Mouse (Mus musculus) left cerebral cortex, postnatal 14 days (tissue): ENCODE data around the gene Sox5. TPM values are rescaled to one million over a fixed set of nuclear protein-coding genes. Genes with fewer than 3 reads are reported as not detected.

Experiments used
- DNase-seq, 2 experiments: peaks; one replicate each; pipeline ENCODE4 v3.0.0; 2021 to 2022; ENCODE audit warnings: low spot score in 2 of 2, mixed read lengths in 1 of 2
- intact Hi-C: fragments of 180-260 bp; cut with DNase I; formaldehyde crosslinking; loops from one replicate; pipeline ENCODE4 v1.15.1; 2025
- total RNA-seq, 2 experiments: library from RNA; stranded (reverse); gene quantifications; 2 replicates each; pipeline ENCODE4 v1.2.3; 2021

Gene Sox5
- total RNA-seq, 2 experiments from 2014 or later, result 63.8 to 68.3 TPM

DNA sequence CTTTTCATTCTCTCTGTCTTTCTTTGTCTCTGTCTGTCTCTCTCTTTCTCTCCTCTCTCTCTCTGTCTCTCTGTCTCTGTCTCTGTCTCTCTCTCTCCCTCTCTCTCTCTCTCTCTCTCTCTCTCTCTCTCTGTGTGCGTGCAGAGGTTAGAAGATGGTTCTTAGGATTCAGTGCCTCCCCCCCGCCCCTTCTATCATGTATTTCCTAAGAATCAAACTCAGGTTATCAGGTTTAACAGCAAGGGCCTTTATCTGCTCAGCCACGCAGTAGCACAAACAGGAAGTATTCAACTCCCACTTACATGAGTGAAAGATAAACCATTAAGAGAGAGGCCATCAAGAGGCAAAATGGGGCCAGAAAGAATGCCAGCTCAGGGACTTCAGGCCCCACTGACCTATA lies 913.0 kb downstream of the Sox5 start:
- intact Hi-C loops, result no loop called here
- no peak for DNase-seq

DNA sequence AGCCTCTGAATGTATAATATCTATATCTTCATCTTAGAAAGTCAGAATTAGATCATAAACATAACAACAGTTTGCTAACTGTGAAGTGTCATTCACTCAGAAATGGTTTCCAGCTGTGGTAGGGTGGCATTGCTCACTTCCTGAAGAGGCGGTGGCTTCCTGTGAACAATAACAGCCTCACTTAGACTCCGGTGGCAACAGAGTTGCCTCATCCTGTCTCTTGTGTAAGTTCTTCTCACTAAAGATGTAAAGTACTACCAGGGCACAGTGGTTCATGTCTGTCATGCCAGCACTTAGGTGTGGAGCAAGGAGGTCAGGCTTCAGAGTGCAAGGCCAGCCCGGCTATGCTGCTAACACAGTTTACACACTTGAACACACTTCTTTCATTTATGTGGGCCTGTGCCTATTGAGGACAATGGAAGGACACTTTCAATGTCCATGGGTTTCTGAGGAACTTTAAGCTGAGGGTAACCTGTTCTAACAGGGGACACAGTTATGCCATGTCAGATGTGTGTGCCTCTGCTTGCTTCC lies 913.6 kb downstream of the Sox5 start:
- DNase-seq, result no peak
- intact Hi-C loops, result no loop called here

DNA sequence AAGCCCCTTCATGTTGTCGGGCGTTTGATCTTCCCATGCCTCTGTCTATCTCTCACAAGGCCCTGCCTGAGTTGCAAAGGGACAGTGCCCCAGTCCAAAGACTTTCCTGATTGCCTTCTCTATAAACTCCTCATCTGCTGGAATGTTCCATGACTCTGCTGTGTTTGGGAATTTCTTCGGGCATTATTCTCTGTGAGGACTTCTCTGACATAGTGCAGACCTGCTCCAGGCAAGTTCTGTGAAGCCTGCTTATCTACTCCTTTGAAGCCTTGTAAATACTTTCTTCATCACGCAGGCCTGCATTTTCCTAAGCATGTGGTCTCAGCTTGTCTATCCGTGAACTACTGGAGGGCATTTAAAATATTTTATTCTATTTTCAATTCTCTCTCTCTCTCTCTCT lies 914.7 kb downstream of the Sox5 start:
- intact Hi-C loops, result no loop called here

DNA sequence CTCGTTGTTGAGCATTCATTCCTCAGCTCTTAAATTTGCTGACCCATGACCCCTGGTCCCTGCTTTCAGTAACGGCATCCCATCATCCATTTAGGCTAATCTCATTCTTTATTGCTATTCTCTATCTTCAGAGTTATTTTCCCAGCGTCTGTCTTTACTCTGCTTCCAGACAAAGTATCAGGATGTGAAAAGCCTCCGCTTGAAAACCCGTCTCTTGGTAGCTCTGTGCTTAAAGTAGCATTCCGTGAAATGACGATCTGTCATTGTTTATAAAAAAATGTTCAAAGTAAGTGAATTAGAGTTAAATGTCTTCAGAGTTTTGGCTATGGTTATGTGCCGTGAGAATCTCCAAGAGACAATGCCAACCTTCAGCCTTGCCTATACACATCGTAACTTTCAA lies 915.2 kb downstream of the Sox5 start:
- intact Hi-C loops, result no loop called here
- no peak for DNase-seq

More for the DNA sequence above, 914.7 kb downstream of the Sox5 start:
- DNase-seq, result no peak

DNA sequence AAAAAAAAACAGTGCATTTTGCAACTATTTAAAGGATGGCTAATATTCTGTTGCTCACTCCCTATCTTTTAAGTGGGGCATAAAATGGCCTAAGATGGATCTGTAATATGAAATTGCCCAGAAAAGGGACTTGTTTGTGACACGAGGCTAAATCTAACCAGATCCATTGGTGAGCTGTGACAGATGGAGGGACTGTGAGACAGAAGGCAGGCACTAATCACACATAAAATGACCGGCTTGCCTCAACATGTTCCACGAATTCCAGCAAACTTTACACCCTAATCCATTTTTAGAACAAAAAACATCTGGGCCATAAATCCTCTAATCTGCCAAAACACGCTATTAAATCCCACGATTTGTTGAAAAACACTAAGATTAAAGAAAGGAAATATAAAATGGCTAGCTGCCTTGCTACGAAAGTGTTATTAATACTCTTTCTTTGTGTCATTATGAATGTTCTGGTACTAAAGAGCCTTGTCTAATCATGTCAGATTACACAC lies 919.1 kb downstream of the Sox5 start:
- no peak for DNase-seq
- intact Hi-C loops, result no loop called here

DNA sequence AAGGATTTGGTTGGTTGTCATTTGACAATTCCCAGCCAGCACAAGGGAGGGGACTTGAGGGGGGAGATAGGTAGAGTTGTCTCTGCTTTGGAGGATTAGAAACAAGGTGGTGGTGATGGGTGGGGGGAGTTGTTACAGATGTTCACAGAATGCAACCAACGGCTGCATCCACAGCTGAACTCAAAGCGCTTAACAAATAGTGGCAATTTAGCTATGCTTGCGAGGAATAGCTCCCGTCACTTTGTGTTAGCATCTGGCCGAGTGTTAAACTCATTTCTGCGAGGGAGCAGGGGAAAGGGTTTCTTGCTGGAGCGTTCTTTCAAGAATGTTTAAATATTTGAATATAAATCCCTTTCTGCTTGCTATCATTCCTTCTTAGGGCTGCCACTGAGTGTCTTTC lies 921.7 kb downstream of the Sox5 start:
- intact Hi-C loops, result no loop called here
- no peak for DNase-seq

DNA sequence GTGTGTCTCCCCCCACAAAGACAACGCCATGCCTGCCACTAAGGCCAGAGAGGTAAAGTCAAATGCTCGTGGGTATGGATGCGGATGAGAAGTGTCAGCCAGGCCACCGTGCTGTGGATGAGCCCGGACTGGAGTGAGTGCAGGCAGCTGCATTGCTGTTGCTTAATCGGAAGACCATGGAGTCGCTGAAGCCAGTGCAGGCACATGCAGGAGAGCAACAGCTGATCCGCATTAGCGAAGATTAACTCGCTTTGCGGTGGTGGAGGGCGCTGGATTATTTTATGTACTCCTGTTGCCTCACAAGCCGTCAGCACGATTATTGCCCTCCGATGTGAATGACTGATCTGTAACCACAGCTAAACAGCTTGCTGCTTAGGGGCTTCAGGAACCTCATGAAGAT lies 922.2 kb downstream of the Sox5 start:
- no peak for DNase-seq
- intact Hi-C loops, result no loop called here

DNA sequence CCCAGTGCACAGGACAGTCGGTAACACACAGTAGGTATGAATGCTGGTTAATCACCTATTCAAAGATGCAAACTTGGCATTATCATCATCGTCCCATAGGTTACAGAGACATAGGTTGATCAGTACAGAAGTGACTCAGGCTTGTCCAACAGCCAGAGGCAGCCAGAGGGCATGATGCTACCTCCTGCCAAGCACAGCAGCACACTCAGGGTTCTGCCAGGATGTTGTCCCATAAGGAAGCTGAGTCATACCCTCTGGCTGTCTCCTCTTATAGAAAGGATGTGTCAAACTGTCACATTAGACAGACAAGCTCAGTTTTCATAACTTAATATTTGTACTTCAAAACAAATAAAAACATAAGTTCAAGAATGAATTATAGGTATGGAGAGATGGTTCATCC lies 923.2 kb downstream of the Sox5 start:
- no peak for DNase-seq

DNA sequence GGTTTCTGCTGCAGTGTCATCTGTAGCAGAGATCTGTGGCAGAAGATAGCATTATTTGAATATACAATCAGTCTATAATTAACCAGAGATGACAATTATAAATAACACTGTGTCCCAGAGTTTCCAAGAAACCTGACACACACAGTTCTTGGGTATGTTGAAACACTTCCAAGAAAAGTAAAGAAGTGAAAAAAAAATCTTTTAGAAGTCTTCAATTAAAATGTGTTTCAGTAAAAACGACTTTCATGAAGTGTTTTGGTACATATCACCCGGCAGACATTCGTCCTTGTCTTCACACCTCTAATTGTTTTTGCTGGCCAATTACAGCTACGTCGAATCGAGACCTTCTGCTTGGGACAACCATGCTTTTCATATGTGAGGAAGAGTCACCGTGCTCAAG lies 924.4 kb downstream of the Sox5 start:
- no peak for DNase-seq
- intact Hi-C loops, result no loop called here

More for the DNA sequence above, 923.2 kb downstream of the Sox5 start:
- intact Hi-C loops, result no loop called here

DNA sequence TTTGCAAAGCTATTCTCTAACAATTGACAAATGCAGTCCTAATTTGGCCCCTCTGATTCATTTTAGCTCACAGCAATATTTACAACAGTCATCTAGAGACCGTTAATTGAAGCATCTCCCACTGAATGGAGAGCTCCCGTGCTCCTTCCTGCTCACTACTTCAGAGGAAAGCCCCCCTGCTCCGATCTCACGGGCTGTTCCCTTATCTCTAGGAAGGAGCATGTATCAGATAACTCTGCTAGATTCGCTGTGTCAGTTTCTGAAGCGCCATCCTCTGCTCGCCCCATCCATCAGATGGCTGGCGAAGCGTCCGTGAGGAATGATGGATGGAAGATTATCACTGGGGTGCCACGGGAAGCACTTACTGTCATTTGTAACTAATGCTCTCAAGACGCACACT lies 926.4 kb downstream of the Sox5 start:
- DNase-seq, result no peak
- intact Hi-C loops, result no loop called here

DNA sequence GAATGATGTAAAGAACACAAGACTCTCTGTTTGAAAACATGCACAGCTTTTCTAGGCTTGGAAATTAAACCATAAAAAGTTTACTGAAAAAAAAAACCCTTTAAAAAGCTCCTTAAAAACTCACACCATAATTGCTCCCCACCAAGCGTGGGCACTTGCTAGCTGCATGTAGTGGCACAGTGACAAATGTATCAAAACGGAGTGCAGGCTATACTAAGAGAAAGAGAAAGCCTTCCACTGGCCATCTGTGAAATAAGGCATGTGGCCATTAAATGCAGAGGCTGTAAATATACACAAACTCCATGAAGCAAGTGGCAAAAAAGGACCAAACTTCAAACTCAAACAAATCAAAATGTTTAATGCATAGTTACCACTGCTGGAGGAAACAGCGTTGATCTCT lies 927.7 kb downstream of the Sox5 start:
- peak; percentile 56 to 80 for DNase-seq
- intact Hi-C loops, result no loop called here

DNA sequence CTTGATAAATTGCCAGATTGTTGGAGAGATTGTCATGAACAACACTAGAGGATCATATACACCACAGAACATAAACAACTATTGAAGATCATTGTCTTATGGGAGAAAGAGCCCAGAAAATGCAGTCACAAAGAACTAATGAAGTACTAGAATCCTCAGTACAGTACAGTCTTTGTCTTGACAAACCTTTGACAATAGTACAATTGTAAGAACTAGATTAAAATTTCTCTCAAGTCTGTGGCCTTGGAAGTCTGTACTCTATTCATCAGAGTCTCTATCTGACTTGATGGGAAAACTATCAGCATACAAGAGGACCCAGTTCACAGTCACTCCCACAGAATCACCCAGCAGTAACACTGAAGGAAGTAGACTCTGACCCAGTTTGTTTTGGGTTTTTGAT lies 936.0 kb downstream of the Sox5 start:
- intact Hi-C loops, result loop anchor here (10.0 kb wide), 1 partner anchor 359 kb away; no protein-coding TSS in a partner anchor
- no peak for DNase-seq

DNA sequence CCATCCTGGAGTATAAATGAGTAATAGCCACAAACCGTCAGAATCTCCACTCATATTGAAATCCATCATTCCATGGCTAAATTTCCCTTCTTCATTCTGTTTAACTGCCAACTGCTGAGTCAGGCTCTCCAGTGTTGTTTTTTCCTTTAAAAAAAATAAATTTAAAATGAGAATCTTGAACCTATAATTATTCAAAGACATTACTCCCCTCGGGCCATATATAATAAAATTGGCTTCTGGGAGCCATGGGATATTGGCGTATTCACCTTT lies 937.1 kb downstream of the Sox5 start:
- DNase-seq, result no peak
- intact Hi-C loops, result loop anchor here (10.0 kb wide), 1 partner anchor 360 kb away; no protein-coding TSS in a partner anchor

DNA sequence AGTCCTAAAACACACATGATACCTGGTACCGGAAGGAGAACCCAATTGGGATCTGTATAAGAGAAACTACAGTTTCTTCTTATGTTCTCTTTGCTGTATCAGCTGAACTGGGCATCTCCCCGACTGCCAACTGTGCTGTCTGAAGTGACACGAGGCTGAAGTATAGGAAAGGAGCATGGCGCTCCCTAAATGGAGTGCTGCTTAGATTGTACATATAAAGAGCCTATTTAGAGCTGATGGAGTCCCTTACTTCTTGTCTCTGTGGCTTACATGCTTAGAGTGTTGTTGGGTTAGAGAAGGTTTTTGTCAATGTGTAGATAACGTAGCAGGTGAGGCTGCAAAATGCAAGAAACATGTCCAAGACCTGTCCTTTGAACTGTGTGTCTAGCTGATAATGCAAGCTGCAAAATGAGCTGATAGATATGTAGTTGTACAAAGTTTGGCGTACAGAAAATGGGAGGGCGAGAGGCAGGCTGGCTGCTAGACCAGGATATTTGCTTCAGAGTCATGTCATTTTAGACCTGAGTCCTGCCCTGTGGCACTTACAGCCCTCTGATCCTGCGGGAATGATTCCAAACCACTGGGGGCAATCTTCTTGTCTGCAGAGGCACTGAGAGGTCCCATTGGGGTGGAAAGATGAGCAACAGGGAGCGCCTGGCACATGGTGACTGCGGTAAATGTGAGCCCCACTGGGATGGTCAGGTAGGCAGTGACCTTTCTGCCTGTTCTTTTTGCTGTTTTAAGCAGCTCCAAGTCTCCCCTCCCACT lies 937.7 kb downstream of the Sox5 start:
- DNase-seq, result no peak
- intact Hi-C loops, result loop anchor here (10.0 kb wide), 1 partner anchor 361 kb away; no protein-coding TSS in a partner anchor

DNA sequence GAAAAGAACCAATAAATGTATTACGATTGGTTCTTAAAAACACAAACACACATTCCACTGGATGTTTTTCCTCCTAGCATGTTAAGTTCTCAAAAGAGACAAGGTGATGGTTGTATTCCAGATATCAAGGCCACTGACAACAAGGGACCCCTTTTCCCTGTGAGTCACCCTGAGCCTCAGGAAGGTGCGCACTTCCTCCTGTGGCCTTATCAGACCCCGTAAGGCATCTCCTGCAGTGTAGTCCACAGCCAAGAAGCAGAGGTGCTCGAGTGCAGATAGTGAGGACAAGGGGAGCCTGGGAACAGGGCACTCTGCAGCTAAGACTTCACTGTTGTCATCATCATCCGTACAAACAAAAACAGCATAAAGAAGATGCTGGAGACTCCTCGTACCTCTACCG lies 939.8 kb downstream of the Sox5 start:
- DNase-seq, result no peak
- intact Hi-C loops, result loop anchor here (10.0 kb wide), 1 partner anchor 363 kb away; no protein-coding TSS in a partner anchor

DNA sequence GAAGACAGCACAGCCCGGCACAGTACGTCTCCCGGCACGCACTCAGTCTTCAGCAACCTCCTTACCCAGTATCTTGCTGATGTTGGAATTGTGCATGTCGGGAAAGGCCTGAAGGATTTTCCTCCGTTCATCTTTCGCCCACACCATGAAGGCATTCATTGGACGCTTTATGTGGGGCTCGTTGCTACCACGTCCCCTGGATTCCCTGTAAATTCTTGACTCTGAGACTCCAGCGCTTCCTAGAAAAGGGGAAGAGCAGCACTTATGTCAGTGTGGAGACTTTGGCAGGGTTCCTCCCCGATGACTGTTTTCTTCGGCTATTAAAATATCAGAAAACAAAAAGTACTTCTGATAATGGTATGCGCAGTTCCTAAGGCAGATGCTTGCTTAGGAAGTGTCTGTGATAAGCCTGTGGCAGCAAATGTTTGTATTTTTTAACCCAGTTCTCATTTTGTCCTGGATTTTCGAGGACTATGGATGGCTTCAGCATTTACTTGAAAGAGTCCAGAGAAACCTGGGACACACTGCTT lies 940.6 kb downstream of the Sox5 start:
- no peak for DNase-seq
- intact Hi-C loops, result loop anchor here (10.0 kb wide), 1 partner anchor 364 kb away; no protein-coding TSS in a partner anchor

DNA sequence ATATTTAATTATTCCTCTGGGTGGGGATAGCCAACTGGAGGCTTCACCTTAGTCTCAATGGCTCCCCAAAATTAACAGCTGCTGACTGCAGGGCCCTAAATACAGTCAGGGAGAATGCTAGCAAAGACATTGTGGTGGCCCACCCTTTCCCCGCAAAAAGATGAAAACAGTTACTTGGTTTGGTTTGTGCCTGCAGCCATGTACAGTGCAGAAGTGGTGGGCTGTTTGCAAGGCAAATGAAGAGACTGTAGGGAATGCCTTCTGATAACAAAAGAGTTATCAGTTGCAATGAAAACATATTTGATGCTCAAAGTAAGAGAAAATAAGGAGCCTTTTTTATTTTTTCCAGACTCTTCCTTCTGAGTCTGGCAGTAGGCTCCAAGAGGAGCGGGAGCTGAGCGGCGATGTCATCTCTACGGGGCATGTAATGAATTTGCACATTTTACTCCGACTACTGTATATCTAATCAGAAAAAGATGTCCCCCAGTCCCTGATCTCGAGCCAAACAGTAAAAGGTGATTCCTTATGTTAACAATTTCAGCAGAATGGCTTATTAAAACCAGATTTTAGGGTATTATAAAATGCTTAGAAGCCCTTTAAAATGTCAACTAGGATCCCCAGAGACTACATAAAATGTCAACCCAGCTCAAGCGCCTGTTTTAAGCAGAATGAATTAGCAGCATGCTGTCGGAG lies 943.2 kb downstream of the Sox5 start:
- intact Hi-C loops, result no loop called here
- DNase-seq, result no peak

DNA sequence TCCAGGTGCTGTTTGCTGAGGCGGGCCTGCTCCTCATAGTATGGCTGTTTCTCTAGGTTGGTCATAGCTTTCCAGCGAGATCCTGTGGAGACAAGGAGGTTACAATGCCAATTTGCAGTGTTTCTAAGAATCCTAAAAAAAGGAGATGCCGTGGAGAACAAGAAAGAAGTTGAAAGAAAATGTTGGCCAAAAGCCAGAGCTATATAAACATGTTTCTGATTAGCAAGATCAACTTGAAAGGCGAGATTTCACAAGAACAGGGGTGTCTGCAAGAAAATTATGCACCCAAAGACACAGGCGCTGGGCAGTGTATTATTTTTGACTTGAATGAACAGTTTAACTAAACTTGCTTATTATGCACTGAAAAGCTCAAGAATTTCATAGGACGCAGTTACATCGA lies 946.4 kb downstream of the Sox5 start:
- no peak for DNase-seq
- intact Hi-C loops, result no loop called here

DNA sequence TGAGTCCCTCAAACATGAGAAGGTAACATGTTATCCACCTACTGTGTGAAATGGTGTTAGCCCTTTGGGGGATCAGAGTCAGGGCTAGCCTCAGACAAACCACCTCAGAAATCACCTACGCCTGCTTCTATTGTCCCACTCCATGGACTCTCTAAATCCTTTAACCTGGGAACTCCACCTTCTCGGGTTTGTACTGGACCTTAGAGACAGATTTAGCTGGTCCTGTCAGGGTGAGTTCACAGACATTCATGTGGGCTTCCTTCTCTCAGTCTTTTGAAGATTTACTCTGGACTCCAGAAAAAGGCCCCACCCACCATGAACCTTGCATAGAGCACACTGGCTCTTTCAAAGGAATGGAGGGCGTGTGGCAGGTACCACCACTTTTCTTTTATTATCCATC lies 947.8 kb downstream of the Sox5 start:
- no peak for DNase-seq
- intact Hi-C loops, result no loop called here

DNA sequence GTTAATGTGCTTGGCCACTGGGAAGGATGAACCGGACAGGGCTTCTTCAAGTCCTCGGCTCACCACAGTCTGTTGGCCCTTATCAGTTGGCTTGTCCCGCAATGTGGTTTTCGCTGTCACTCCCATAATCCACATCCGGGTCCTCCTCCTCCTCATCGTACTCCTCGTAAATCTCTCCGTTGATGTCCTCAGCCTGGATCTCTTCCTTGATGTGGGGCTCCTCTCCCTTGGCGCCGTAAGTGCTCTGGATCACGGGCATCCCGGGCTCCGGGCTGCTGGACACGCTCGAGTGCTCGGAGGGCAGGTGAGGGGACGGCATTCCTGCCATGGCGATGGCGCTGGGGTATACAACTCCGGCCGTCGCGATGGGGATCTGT lies 948.6 kb downstream of the Sox5 start:
- intact Hi-C loops, result no loop called here
- DNase-seq, result no peak
